ENCODE assay signal across 9 mouse cellular contexts in the genomic region with DNA sequence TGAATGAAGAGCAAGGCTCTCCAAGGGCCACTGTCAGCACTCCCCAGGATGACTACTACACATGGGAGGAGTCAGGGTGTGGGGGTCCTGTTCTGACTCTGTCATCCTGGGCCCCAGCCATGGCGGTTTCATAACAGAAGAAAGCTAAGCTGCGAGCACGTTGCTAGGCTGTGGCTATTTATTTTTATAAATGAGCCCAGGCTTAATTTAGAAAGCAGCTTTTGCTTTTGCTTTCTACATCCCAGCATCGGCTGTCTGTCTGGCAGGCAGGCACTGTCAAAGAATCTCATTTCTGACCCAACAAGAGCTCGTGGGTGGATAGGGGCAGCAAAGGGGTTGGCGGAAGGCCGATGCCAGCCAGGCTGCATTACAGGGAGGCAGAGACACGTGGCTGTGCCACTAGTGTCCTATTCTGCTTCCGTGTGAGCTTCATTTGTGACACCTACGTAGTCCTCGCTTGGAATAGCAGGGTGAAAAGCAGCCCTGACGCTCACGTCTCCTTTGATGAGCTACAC.
A peak's percentile ranks its signal among the peaks of the same experiment; 100 is the strongest.
DNase-seq lines count a peak whose midpoint lies in the region; ATAC-seq lines count a peak whose summit lies in the region.
"Had no signal": no experiment of that assay in that cellular context is flagged by ENCODE, and none has a peak within 500 bp of the region (broad histone marks: within the 10 kb centered on the region; RNA-seq: fewer than 3 reads in every experiment).

No protein-coding gene starts in this region.

- H3K9me3 ChIP-seq in kidney, embryonic 14.5 days (ENCODE audit: control insufficient read depth, low read length) = no peaks in the 10 kb centered on the region
- H3K9me3 ChIP-seq: liver, embryonic 13.5 days had no signal

- no peaks in the 10 kb centered on the region for H3K27me3 ChIP-seq in kidney, embryonic 14.5 days (ENCODE audit: control insufficient read depth, insufficient read depth, low read length)
- H3K27me3 ChIP-seq: liver, embryonic 13.5 days had no signal

- H3K36me3 ChIP-seq in kidney, embryonic 14.5 days (ENCODE audit: control insufficient read depth, insufficient read depth, low read length) = no peaks in the 10 kb centered on the region
- H3K36me3 ChIP-seq: liver, embryonic 13.5 days had no signal

- H3K4me1 ChIP-seq in kidney, embryonic 14.5 days (ENCODE audit: control insufficient read depth, insufficient read depth, low read length) = peaks cover 26% of the 10 kb centered on the region

- no peak overlapping the region for H3K9ac ChIP-seq in kidney, embryonic 14.5 days (ENCODE audit: low read depth, low read length)
- H3K9ac ChIP-seq: liver, embryonic 13.5 days had no signal

- H3K27ac ChIP-seq in kidney, embryonic 14.5 days (ENCODE audit: low read depth, low read length) = no peak overlapping the region
- H3K27ac ChIP-seq: liver, embryonic 13.5 days had no signal

- no peak overlapping the region for H3K4me3 ChIP-seq in kidney, embryonic 14.5 days (ENCODE audit: low read length)
- H3K4me3 ChIP-seq: liver, embryonic 13.5 days had no signal

- ATAC-seq in kidney, embryonic 14.5 days (ENCODE audit: low FRiP score, low TSS enrichment) = no peak
- no peak for ATAC-seq in erythroblast, adult 5-6 weeks (replicated peaks; ENCODE audit: low FRiP score, poor library complexity, severe bottlenecking)

- 78% methylated on average over 13 of the region's 13 CpGs for WGBS in kidney, embryonic 14.5 days

- peak; percentile 31 for DNase-seq in kidney, adult 11 months
- peak; percentile 62 for DNase-seq in gastrocnemius, postnatal 10 days
- DNase-seq in layer of hippocampus, adult 18-20 months (ENCODE audit: low spot score in 2 of 2) = peak; percentile 81 to 89
- DNase-seq in lung, postnatal 4 days = peak; percentile 62 to 80
- peak; percentile 65 to 80 for DNase-seq in urinary bladder, postnatal 36 days (ENCODE audit: low spot score in 2 of 2)
- DNase-seq in thymus, postnatal 10 days (ENCODE audit: low spot score in 2 of 2) = no peak
- DNase-seq: liver, embryonic 13.5 days had no signal

- no peak overlapping the region for H3K4me2 ChIP-seq in kidney, embryonic 14.5 days (replicated peaks; ENCODE audit: low read depth, low read length)
- H3K4me2 ChIP-seq: liver, embryonic 13.5 days had no signal

Comparison
In these comparisons a context has a peak if more than half of its experiments do, and no peak if none do; other contexts are left out.
1. DNase-seq: peak in kidney, adult 11 months (single experiment), gastrocnemius, postnatal 10 days (single experiment), layer of hippocampus, adult 18-20 months (2 of 2), lung, postnatal 4 days (2 of 2) and urinary bladder, postnatal 36 days (2 of 2); none in thymus, postnatal 10 days (0 of 2).